Mouse (Mus musculus) left cerebral cortex, adult 9 months (tissue): ENCODE data around the gene Pin1rt1.

Source experiments
- DNase-seq, 2 experiments: peaks; one replicate each; pipeline ENCODE4 v3.0.0; 2022; ENCODE audit warnings: low spot score in 2 of 2

Pin1rt1 gene

GRCm38 (mm10) chr2:104712486-104712809 is 3.7 kb downstream of the Pin1rt1 start:
- no peak for DNase-seq

- peak; percentile 25 to 77 for DNase-seq
These were observed 4.3 kb downstream of the Pin1rt1 start, which contains the start of gene Tcp11l1 for GRCm38 (mm10) chr2:104711585-104712485. TSS of gene Tcp11l1 (minus strand) at chr2:104712169.

- DNase-seq = no peak
These were observed 5.4 kb downstream of the Pin1rt1 start for GRCm38 (mm10) chr2:104710670-104711370.

- no peak for DNase-seq
These were observed 6.3 kb downstream of the Pin1rt1 start for GRCm38 (mm10) chr2:104709786-104710337.

GRCm38 (mm10) chr2:104704355-104704754 is 11.8 kb downstream of the Pin1rt1 start:
- DNase-seq = no peak

- no peak for DNase-seq
These were observed 13.0 kb downstream of the Pin1rt1 start for GRCm38 (mm10) chr2:104703158-104703557.

- DNase-seq = no peak
These were observed 16.5 kb downstream of the Pin1rt1 start for GRCm38 (mm10) chr2:104699659-104700058.

- no peak for DNase-seq
These were observed 23.6 kb downstream of the Pin1rt1 start for GRCm38 (mm10) chr2:104692551-104692950.

- no peak for DNase-seq
These were observed 25.5 kb downstream of the Pin1rt1 start for GRCm38 (mm10) chr2:104690720-104691119.

- no peak for DNase-seq
These were observed 27.5 kb downstream of the Pin1rt1 start for GRCm38 (mm10) chr2:104688724-104689123.

GRCm38 (mm10) chr2:104688321-104688720 is 27.9 kb downstream of the Pin1rt1 start:
- DNase-seq = no peak

- DNase-seq = no peak
These were observed 28.9 kb downstream of the Pin1rt1 start for GRCm38 (mm10) chr2:104687261-104687660.

- DNase-seq = peak; percentile 36 to 73
These were observed 30.8 kb downstream of the Pin1rt1 start for GRCm38 (mm10) chr2:104685418-104685817.

- no peak for DNase-seq
These were observed 31.4 kb downstream of the Pin1rt1 start for GRCm38 (mm10) chr2:104684771-104685170.

- DNase-seq = no peak
These were observed 38.9 kb downstream of the Pin1rt1 start for GRCm38 (mm10) chr2:104677326-104677725.

GRCm38 (mm10) chr2:104671724-104672123 is 44.5 kb downstream of the Pin1rt1 start:
- DNase-seq = no peak

GRCm38 (mm10) chr2:104669122-104669804 is 46.9 kb downstream of the Pin1rt1 start:
- DNase-seq = no peak
